Mouse (Mus musculus): Measurements from ENCODE around the gene Snrnp70. TPM values are rescaled to one million over a fixed set of nuclear protein-coding genes. Genes with fewer than 3 reads are reported as not detected.

Gene Snrnp70
- total and polyA plus RNA-seq, 3 experiments = 182 to 457 (median 197) TPM

GRCm38 (mm10) chr7:45443526-45444420, 48.2 kb upstream of the Snrnp70 start:
- in situ Hi-C loops (cut with MboI; ENCODE audit: low pct_ligation_motif_present, low pct_unique_long_range_greater_than_20kb, low sequenced_read_pairs) = no loop called here
- Histone ChIP-seq H3K4me3 (replicated peaks in 1 of 3; ENCODE audit: low read depth in 2 of 3, low read length in 2 of 3, poor library complexity in 1 of 3) (no peak overlapping the region), H3K4me2 (ENCODE audit: insufficient read depth, low read depth, poor library complexity, severe bottlenecking) (no peak overlapping the region), H3K4me1 (ENCODE audit: control insufficient read depth in 1 of 2, insufficient read depth in 2 of 2) (peaks cover 2 to 13% of the 10 kb centered on the region in 2 experiments; a peak in 3 of 4 replicates), H3K9ac (ENCODE audit: insufficient read depth, low read depth) (no peak overlapping the region), H3K27ac (ENCODE audit: insufficient read depth, low read depth) (no peak overlapping the region), H3K9me3 (replicated peaks; ENCODE audit: low read length) (no peaks in the 10 kb centered on the region), H3K79me2 (replicated peaks; ENCODE audit: control insufficient read depth, extremely low read depth, insufficient read depth, poor library complexity, severe bottlenecking) (no peaks in the 10 kb centered on the region), H3K36me3 (replicated peaks in 1 of 2; ENCODE audit: control insufficient read depth in 1 of 2, insufficient read depth in 1 of 2, low read length in 1 of 2) (peaks cover 35 to 73% of the 10 kb centered on the region in 2 experiments), H3K27me3 (replicated peaks) (no peaks in the 10 kb centered on the region)
- DNase-seq (ENCODE audit: extremely low read depth) = no peak
- dilution Hi-C loops (cut with MboI; ENCODE audit: extremely low pct_ligation_motif_present, extremely low pct_unique_long_range_greater_than_20kb, low sequenced_read_pairs) = no loop called here
- no peak for TF ChIP-seq POLR2AphosphoS2 (IDR thresholded peaks at IDR 0.05; ENCODE audit: low read depth, low read length)
- TF ChIP-seq ETS1 (conservative IDR thresholded peaks at IDR 0.05; ENCODE audit: low read depth, low read length) = no peak
- no peak for TF ChIP-seq SMC3 (IDR thresholded peaks at IDR 0.05; ENCODE audit: low read depth, low read length)
- TF ChIP-seq ELF1 (IDR thresholded peaks at IDR 0.05; ENCODE audit: low read depth, low read length) = no peak
- no peak for TF ChIP-seq KAT2A (IDR thresholded peaks at IDR 0.05; ENCODE audit: insufficient replicate concordance, low read length)
- no peak for TF ChIP-seq USF2 (conservative IDR thresholded peaks at IDR 0.05; ENCODE audit: low read depth, low read length)
- no peak for TF ChIP-seq USF1 (IDR thresholded peaks at IDR 0.05; ENCODE audit: low read depth, low read length)
- no peak for TF ChIP-seq RCOR1 (conservative IDR thresholded peaks at IDR 0.05; ENCODE audit: low read depth, low read length)
- no peak for TF ChIP-seq MAFK (IDR thresholded peaks at IDR 0.05; ENCODE audit: insufficient replicate concordance, low read length)
- no peak for TF ChIP-seq E2F4 (IDR thresholded peaks at IDR 0.05; ENCODE audit: insufficient replicate concordance, low read depth, low read length)
- no peak for TF ChIP-seq MAX (IDR thresholded peaks at IDR 0.05; ENCODE audit: low read length)
- TF ChIP-seq IRF4 (IDR thresholded peaks at IDR 0.05; ENCODE audit: low read depth, low read length) = no peak
- no peak for TF ChIP-seq ZC3H11A (IDR thresholded peaks at IDR 0.05; ENCODE audit: low read depth, low read length)
- no peak for TF ChIP-seq MEF2A (IDR thresholded peaks at IDR 0.05; ENCODE audit: borderline replicate concordance, low read depth, low read length)
- TF ChIP-seq EP300 (IDR thresholded peaks at IDR 0.05; ENCODE audit: low read length) = no peak
- no peak for TF ChIP-seq POLR2A (IDR thresholded peaks at IDR 0.05; ENCODE audit: low read depth, low read length)
- no peak for TF ChIP-seq BHLHE40 (IDR thresholded peaks at IDR 0.05; ENCODE audit: low read depth, low read length)
- TF ChIP-seq TCF12 (IDR thresholded peaks at IDR 0.05; ENCODE audit: low read depth, low read length) = no peak
- TF ChIP-seq RAD21 (IDR thresholded peaks at IDR 0.05; ENCODE audit: low read depth, low read length) = no peak
